Mouse (Mus musculus) liver, adult (tissue): ENCODE results near the gene Tsc22d4.

Experiments
- GATA4 ChIP-seq: IDR thresholded peaks from 2 replicates; pipeline ENCODE4 v1.6.1; 2014; ENCODE audit warnings: mild to moderate bottlenecking, low read length; ENCODE audit not compliant: insufficient replicate concordance

Gene Tsc22d4

GRCm38 (mm10) chr5:137737400-137737940 is 8.1 kb upstream of the Tsc22d4 start:
- TF ChIP-seq GATA4: no peak

GRCm38 (mm10) chr5:137738516-137738915 is 7.0 kb upstream of the Tsc22d4 start:
- no peak for TF ChIP-seq GATA4

- no peak for TF ChIP-seq GATA4
Measured at GRCm38 (mm10) chr5:137739471-137739870, 6.1 kb upstream of the Tsc22d4 start.

- no peak for TF ChIP-seq GATA4
Measured at GRCm38 (mm10) chr5:137740506-137740905, 5.0 kb upstream of the Tsc22d4 start.

- no peak for TF ChIP-seq GATA4
Measured at GRCm38 (mm10) chr5:137741023-137741931, 4.3 kb upstream of the Tsc22d4 start, which contains the start of gene Nyap1. TSS of gene Nyap1 (minus strand) at chr5:137741607.

GRCm38 (mm10) chr5:137742048-137742447 is 3.5 kb upstream of the Tsc22d4 start:
- no peak for TF ChIP-seq GATA4

GRCm38 (mm10) chr5:137742836-137743235 is 2.7 kb upstream of the Tsc22d4 start:
- TF ChIP-seq GATA4: no peak

- no peak for TF ChIP-seq GATA4
Measured at GRCm38 (mm10) chr5:137744197-137744596, 1.3 kb upstream of the Tsc22d4 start.

- no peak for TF ChIP-seq GATA4
Measured at GRCm38 (mm10) chr5:137746282-137746850, 836 bp downstream of the Tsc22d4 start.

GRCm38 (mm10) chr5:137746851-137747325 is 1.4 kb downstream of the Tsc22d4 start:
- TF ChIP-seq GATA4: no peak

GRCm38 (mm10) chr5:137747326-137747961 is 1.9 kb downstream of the Tsc22d4 start:
- TF ChIP-seq GATA4: no peak

- TF ChIP-seq GATA4: no peak
Measured at GRCm38 (mm10) chr5:137748130-137748770, 2.7 kb downstream of the Tsc22d4 start.

GRCm38 (mm10) chr5:137749196-137749836 is 3.8 kb downstream of the Tsc22d4 start:
- TF ChIP-seq GATA4: no peak

- no peak for TF ChIP-seq GATA4
Measured at GRCm38 (mm10) chr5:137751221-137751887, 5.8 kb downstream of the Tsc22d4 start.
